Mouse (Mus musculus) embryo, embryonic 10.5 days (tissue): Measurements from ENCODE around the gene Engase.

ENCODE experiments used
- DNase-seq: peaks from one replicate; pipeline ENCODE4 v3.0.0-alpha.2; 2015; ENCODE audit warnings: low spot score

Engase gene

DNA sequence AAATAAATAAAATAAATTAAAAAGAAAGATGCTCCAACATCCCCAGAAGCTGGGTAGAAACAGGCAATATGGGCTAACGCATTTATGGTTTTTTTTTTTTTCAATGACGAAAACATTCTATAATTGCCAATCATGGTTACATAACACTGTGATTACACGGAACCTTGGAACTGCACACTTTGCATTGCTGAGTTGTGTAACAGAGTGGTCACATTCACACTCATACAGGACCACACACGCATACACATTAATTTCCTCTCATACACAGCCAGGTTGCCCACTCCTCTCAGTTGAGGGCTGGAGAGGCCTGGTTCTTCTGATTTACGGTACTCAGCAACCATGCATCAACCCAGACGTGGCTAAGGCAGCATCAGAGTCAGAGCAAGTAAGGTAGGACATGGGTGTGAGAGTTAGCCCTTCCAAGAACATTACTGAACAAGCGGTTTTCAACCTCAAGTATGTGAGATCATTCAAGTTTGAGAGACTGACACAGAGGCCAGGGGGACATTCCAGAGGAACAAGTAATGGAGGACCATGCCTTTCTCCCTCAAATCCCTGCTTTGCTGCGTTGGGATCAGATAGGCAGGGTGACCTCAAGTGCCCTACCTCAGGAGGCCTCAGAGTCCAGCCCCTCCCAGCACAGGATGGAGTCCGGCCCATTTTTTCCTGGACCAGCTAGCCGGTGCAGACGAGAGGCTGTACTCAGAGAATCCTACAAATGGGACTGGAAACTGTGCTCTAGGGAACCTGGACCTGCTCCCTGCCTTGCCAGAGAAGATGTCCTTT, 22.6 kb upstream of the Engase start:
- DNase-seq, result no peak

DNA sequence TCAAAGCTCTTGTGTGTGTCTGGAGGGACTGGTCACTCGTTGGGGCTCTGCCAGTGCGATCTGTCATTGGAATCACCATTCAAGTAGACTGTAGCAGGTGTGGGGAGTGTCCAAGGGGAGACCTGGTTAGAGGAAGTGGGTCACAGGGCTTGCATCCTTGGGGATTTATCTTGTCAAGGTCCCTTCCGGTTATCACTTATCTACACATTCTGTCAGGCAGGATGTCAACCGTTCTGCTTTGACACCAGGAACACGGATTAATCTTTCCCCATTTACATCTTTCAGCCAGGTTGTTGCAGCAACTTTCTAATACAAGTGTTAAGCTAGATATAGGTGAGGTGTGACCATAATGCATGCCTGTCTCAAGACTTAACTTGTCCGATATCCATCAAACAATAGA, 20.8 kb upstream of the Engase start:
- no peak for DNase-seq

DNA sequence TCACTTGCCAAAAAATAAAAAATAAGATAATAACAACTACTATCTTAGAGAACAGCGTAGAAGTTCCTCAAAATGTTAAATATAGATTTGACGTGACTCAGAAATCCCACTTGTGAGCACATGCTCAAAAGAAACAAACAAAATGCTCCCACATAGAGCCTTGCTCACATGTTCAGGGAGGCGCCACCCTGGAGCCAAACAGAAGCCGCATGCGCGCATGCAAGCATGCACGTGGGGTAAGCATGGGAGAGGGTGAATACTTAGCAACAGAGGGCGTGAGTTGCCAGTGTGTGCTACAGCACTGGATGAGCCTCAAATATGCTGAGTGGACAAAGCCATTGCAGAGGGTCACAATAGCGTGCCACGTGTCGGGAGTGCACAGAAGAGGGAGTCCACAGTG, 19.7 kb upstream of the Engase start:
- DNase-seq, result no peak

DNA sequence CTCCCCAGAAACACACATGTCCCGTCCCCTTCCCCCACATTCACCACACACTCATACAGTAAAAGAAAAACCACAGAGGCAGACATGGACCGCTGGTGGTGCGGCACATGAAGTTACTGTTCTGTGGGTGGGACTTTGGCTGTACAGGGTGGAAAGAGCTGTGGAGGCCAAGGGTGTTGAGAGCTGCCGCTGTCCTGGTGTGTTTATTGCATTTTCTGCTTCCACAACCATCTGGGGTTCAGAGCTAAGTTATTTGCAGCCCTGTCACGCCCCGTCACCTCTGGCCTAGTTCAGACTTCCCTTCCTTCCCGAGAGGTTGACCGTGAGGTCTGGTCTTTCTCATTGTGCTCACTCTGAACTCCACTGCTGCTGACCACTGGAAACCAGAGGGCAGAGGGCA, 17.6 kb upstream of the Engase start:
- peak; percentile 59 for DNase-seq

DNA sequence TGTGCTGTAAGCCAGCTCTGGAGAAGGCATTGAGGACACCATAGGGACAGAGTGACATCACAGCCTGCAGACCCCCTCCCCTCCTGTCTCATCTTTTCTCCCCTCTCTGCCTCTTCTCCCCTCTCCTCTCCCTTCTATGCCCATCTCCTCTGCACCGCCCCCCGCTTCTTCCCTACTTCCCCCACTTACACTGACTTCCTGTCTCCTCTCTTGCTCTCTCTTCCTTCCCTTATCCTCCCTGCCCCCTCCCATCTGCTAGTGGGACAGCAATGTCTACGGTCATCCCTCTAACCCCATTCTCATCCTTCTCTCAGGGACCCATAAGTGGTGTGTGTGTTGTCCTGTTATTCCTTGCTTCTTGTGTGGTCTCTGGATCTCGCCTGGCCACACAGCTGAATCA, 17.1 kb upstream of the Engase start:
- DNase-seq, result no peak

DNA sequence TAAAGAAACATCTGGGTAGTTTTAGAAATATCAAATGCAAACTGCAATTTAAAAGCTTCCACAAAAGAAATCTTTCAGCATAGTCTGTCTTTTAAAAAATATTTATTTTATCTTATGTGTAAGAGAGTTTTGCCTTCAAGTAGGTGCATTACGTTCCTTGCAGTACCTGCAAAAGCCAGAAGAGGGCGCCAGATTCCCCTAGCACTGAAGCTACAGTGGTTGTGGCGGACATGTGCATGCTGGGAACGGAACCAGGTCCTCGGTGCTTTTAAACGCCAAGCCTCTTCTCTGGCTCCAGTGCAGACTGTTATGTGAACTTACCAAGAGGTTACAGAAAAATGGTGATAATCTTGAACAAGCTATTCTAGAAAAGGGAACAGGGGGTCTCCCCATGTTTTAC, 16.3 kb upstream of the Engase start:
- peak; percentile 33 for DNase-seq

DNA sequence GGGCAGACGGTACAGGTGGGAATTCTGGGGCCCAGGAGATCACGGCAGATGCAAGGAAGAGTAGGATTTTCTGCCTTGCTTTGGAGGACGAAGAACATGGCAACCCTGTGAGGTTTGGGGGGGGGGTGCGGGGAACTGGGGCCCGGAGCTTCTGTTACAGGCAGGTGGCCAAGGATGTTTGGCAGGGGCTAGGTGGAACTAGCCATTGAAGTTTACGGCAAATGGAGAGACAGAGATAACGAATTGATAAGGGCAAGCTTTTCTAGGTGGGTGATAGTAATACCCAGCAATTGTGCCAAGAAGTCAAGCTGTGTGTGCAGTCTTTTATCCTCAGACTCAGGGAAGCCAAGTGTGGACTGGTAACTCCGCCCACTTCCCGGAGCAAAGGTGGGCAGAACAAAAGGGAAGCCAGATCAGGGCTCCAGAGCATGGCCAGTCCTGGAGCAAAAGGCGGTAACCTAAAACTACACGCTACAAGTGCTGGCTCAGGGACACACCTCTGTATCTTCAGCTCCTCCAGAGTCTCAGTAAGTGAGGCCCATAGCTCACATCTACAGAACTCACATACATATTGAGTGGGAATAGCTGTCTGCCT, 9.1 kb upstream of the Engase start:
- no peak for DNase-seq

DNA sequence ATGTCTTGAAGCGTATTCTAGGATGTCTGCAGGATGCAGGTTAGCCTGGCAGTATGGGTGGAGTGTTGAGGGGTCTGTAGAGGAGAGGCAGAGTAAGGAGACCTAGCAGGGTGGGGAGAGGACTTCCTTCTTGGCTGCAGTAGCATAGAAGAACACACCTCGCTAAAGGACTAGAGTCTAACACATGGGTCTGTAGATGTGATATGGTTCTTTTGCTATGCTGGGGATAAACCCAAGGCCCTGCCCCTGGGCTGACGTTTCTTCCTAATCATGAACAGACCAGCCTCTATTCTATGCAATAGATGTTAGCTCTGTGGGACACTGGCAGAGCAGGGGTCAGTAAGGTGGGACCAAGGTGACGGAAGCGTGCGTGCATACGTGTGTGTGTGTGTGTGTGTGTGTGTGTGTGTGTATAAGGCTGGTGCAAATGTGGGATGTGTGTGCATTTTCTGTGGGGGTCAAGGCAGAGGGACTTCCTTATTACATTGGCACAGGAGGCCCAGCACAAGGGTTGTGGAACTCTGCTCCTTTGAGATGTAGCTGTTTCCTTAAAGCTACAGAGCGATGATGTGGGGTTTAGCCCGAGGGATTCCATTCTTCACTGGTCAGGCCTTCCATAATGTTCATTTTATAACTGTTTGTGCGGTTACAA, 7.0 kb upstream of the Engase start:
- no peak for DNase-seq

DNA sequence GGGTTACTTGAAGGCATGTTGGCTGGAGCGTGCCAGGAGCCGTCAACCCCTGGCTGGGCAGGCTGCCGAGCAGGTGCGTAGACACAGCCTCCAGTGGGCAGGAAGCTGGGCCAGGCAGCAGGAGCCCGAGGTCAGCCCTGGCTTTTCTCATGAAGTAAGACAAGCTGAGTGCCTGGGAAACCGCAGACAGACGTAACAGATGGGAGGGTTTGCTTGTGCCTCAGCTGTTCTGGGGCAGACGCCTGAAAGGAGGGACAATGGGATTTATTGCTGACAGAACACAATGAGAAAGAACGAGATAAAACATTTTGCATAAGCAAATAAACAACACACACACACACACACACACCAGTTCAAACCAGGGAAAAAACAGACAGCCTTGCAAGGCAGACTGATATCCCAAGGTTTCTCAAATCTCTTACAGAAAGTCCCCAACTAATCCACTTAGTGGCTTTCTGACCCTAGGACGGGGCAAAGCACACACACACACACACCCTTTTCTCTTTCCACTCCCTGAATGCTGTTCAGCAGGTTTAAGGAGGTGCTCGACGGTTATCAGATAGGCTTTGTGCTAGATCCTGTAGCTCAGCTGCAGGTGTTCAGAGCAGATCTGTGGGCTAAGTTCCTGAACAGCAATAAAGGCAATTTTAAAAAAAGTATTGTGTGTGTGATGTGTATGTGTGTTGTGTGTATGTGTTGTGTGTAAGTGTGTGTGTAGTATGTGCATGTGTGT, 6.2 kb upstream of the Engase start:
- DNase-seq, result peak; percentile 58

DNA sequence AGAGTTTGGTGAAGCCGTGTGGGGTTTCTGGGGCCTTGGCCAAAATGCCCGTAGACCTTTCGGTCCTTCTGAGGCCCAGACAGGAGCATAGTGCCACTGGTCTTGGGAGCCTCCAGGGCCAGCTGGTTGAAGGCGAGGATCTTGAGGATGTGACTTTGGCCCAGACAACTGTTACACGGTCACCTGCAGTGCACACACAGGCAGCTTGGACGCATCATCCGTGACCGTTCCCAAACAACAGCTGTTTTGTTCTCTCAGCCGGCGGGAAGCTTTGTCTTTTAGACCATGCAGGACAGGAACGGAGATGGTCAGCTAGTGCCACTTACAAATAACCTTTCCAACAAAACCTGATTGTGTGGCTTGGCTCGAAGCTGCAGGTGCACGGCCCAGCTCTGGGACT, 5.0 kb upstream of the Engase start:
- DNase-seq, result no peak

DNA sequence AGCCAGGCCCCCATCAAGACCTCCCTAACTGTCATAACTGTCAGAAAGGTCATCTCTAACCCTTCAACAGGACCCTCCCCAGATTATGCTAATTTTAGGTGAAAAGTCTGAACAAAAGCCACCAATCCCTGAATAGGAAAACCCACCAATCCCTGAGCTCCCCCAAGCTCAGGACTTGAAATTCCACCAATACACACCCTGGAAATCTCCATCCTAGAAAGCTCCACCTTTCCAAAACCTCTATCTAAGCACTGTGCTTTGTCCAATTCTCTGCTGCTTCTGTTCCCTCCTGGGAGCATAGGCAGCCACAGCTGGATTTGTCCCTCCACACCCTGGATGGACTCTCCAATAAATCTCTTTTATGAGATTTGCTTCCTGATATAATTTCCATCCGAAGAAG, 3.5 kb upstream of the Engase start:
- no peak for DNase-seq

DNA sequence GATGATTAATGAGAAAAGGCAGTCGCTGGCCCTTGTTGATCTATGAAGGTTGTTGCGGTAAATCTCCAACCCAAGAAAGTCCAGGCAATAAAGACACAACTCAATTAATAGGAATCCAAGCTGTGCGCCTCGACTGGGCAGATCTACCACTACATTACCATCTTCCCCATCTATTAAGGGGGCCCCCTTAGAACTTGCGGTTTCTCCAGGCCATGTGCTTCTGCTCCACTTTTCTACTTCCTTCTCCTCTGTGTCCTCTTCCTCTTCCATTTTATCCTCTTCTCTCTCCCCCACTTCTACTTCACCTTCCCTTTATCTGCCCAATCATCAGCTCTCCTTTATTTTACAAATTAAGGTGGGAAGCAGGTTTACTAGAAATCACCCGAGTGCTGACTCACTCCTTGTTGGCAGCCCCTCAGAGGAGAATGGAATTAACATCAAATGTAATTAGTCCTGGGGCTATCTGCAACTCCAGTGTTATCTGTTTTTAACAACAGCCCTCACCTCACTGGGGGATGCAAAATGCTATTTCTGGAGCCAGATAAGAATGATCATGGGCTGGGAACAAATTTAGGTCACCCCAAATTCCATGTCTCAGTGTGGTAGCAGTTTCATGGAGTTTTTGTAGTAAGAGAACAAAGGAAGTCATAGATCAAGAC, 2.7 kb upstream of the Engase start:
- DNase-seq, result no peak

DNA sequence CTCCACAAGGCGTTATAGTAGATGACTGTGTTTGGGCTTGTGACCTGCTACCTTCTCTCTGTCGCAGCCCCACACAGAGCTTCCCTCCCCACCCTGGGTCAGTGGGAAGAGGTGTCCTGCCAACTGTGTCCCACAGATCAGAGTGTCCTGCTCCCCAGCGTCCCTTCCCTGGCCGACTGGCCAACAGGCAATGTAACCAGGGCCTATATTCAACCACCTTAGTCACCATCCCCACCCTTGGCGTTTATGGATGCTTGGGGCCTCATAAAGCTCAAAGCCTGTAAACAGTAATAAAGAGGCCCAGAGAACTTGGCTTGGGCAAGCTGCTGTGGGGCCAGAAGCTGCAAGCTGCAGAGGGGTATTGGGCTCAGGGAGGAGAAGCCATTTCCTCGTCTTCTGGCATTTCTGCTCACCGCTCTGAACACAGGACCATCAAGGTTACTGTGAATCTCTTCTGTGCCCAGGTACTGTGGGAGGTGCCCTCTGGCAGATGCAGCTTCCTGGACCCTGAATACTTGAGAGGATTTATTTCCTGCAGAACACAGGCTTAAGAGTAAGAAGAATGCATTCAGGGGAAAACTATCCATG, 1.0 kb upstream of the Engase start:
- no peak for DNase-seq

DNA sequence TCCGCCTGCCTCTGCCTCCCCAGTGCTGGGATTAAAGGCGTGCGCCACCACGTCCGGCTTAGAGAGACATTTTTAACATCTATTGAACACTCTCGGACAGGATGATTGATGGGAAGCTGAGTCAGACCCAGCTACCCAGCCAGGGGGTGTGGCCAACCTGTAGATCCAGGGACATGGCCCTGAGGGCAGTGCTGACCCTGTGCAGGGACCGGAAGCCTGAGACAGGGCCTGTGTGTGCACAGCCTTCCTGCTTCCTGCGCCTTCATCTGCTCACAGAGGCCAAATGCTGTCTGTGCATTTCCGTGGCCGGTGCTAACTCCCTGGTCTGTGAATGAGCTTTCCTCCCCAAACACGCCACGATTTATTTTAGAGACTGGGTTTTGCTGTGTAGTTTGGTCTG, 3.1 kb downstream of the Engase start:
- DNase-seq, result no peak

DNA sequence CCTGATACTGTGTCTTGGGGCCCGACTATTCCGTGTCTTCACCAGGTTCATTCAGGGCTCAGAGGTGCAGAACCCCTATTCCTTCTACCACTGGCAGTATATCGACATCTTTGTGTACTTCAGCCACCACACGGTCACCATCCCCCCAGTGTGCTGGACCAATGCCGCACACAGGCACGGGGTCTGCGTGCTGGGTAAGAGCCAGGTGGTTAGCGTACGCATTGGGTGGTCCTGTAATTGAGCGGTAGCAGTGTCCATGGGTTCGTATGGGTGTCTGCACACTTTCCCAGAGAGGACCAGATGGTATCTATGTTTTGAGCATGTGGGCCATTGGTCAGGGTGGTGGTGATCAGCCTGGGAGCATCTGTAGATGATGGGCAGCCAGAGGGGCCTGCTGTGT, 4.6 kb downstream of the Engase start:
- no peak for DNase-seq

DNA sequence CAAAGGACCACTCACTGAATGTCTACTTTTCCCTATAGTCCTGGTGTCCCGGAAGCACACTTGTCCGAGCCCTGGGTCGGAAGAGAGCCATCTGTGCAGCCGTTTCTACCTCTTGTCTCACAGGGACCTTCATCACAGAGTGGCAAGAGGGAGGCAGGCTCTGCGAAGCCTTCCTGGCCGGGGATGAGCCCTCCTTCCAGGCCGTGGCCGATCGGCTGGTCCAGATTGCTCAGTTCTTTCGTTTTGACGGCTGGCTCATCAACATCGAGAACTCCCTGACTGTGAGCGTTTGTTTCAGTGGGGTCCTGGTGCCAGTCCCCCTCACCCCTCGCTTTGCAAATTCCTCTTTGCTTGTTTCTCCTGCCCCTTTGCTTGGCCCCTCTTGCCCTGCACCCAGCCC, 5.1 kb downstream of the Engase start:
- DNase-seq, result no peak

DNA sequence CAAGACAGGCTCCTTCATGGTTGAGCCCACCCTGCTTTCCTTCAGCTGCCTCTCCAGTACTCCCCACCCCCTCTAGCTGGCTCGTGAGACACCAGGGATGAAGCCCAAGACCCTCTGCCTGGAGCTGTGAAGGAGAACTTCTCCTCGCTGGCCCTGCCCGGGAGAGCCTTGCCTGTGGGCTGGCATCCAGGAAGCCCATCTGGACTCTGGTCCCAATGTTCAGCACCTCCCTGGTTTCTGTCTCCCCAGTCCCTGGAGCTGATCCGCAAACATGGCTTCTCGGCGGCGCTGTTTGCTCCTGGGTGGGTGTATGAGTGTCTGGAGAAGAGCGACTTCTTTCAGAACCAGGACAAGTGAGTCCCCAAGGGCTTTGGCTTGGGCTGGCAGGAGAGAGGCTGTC, 7.5 kb downstream of the Engase start:
- DNase-seq, result no peak

DNA sequence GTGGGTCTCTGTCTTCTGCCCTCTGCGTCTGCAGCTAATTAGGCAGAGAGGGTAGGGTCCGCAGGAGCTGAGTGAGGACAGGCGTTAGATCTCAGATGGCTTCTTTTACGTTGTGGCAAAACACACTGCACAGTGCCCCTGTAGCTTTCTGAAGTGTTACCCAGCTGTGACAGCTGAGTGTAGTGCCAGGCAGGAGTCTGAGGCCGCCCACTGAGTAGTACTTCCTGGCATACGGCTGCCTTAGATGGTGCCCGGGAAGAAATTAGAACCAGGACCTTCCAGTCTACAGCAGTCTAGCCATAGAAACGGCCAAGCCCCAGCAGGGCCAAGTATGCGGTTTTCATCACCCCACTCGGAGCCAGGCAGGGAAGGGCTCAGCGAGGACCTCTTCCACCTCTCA, 8.7 kb downstream of the Engase start:
- no peak for DNase-seq

DNA sequence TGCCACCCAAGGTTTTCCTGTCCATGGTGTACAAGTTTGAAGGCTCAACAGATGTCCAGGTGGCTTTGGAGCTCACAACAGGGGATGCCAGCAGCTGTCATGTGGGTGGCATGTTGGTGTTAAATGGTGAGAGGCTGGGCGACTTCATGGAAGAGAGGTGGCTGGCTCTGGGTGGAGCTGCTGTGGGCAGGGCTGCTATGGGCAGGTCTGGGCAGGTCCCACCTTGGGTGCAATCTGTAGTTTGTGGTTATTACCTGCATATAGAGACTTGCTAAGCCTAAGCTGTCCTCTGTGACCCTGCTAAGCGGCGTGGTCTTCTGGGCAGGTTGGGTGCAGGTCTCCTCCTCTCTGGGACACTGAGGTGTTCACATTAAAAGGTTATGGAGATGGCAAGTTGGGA, 9.2 kb downstream of the Engase start:
- DNase-seq, result no peak

DNA sequence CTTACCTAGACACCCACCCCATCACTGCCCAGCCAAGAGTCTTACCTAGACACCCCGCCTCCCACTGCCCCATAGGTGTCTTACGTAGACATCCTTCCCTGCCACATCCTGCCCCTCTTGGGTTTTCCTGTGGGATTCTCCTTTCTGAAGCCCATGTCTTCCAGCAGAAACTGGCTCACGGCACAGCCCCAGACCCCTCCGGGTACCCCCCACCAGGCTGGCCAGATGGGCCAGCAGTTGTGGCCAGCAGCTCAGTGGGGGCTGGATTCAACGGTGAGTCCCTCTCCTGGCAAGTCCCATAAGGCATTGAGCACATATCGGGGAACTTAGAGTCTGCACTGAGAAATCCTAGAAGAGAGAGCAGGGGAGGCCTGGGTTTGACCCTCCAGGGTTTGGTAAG, 9.7 kb downstream of the Engase start:
- no peak for DNase-seq

DNA sequence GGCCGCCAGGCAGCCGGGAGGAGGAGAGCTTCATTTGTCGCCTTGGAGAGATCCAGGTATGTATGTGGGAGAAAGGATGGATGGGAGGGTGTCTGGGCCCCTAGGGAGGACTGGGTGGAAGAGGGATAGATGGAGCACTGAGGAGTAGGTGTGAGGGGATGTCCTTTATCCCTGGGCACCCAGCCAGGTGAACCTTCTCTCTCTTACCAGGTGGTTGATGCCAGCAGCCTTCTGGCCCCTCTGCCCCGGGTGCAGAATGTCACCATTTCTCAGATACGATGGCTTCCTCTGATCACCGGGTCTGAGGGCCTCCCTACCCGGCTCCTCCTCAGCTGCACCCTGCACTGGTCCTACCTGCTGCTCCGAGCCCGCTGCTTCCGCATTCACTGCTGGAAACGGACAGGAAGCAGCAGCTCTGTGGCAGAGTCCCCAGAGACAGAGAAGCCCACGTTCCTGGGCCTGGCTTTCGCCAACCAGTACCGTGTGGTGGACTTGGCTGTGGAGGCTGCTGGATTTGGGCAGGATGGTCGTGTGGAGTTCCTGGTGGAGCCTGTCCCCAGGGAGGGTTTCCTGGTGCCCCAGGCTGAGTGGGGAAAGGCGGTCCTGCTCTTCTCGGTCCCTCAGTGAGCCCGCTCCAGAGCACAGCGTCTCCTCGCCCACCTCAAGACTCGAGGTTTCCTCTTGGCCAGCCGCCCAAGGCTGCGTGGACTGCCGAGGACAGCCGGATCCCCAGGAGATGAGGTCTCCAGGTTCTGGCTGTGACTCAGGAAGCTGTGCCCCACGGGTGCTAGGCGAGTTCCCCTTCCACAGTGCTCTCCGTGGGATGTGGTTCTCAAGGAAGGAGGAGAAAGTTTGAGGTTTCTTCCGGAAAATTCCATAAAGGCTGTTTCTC, 10.5 kb downstream of the Engase start:
- no peak for DNase-seq
